Mouse (Mus musculus): ENCODE results near the gene Abcb7.
A peak's percentile ranks its signal among the peaks of the same experiment; 100 is the strongest.

- TF ChIP-seq KAT2A (IDR thresholded peaks at IDR 0.05; ENCODE audit: insufficient replicate concordance, low read length) (no peak), USF1 (IDR thresholded peaks at IDR 0.05; ENCODE audit: low read depth, low read length) (no peak), SMC3 (IDR thresholded peaks at IDR 0.05; ENCODE audit: low read depth, low read length) (no peak), POLR2A (IDR thresholded peaks at IDR 0.05; ENCODE audit: low read depth, low read length) (no peak; the same call in 1 of the 2 replicates), MAZ (IDR thresholded peaks at IDR 0.05; ENCODE audit: low read depth, low read length) (peak; percentile 22; the same call in 1 of the 2 replicates), CHD1 (IDR thresholded peaks at IDR 0.05; ENCODE audit: low read depth, low read length) (no peak), CTCF (conservative IDR thresholded peaks at IDR 0.05 in 1 of 2, IDR thresholded peaks at IDR 0.05 in 1 of 2; ENCODE audit: low read depth in 2 of 2, low read length in 2 of 2) (no peak)
Observed at GRCm38 (mm10) chrX:104461755-104462154, 48.1 kb upstream of the Abcb7 start.

All from CH12.LX (cell line).